Mouse (Mus musculus) adrenal gland, postnatal 0 days (tissue): Measurements from ENCODE around the gene Gm21897. TPM values are rescaled to one million over a fixed set of nuclear protein-coding genes. Genes with fewer than 3 reads are reported as not detected.

Source experiments
- polyA plus RNA-seq: library from polyadenylated mRNA; unstranded; fragments of >200 nt; fragmentation: Nextera tagmentation; extraction: Ambion mirVana; gene quantifications from 2 replicates; pipeline ENCODE4 v1.2.1, GENCODE M21; 2015

The Gm21897 gene
- not detected in 2 replicates for polyA plus RNA-seq

GRCm38 (mm10) chr16:15317158-15317557 is at the start of gene Gm21897:
TSS of gene Gm21897 (plus strand) at chr16:15317458.

